33 mouse cellular contexts compared by ENCODE assay signal in genomic region chr2:145704738-145705137, GRCm38 (mm10). TPM values are rescaled to one million over a fixed set of nuclear protein-coding genes. Genes with fewer than 3 reads are reported as not detected.
"Had no signal": no experiment of that assay in that cellular context is flagged by ENCODE, and none has a peak within 500 bp of the region (broad histone marks: within the 10 kb centered on the region; RNA-seq: fewer than 3 reads in every experiment).

No protein-coding gene starts in this region.

- H3K9ac ChIP-seq: limb, embryonic 12.5 days; limb, embryonic 13.5 days; limb, embryonic 15.5 days; liver, embryonic 12.5 days; liver, embryonic 13.5 days; liver, embryonic 14.5 days; liver, embryonic 15.5 days; liver, postnatal 0 days; lung, embryonic 14.5 days; lung, embryonic 15.5 days; midbrain, embryonic 12.5 days; midbrain, embryonic 13.5 days; midbrain, embryonic 15.5 days; neural tube, embryonic 12.5 days had no signal

- H3K4me2 ChIP-seq: limb, embryonic 12.5 days; limb, embryonic 13.5 days; limb, embryonic 15.5 days; liver, embryonic 11.5 days; liver, embryonic 12.5 days; liver, embryonic 13.5 days; liver, embryonic 15.5 days; lung, embryonic 14.5 days; lung, embryonic 15.5 days; midbrain, embryonic 11.5 days; midbrain, embryonic 12.5 days; midbrain, embryonic 13.5 days; midbrain, embryonic 15.5 days; neural tube, embryonic 12.5 days had no signal

- H3K36me3 ChIP-seq: limb, embryonic 10.5 days; limb, embryonic 12.5 days; limb, embryonic 13.5 days; limb, embryonic 15.5 days; liver, embryonic 12.5 days; liver, embryonic 13.5 days; liver, embryonic 15.5 days; lung, embryonic 15.5 days; midbrain, embryonic 10.5 days; midbrain, embryonic 12.5 days; midbrain, embryonic 13.5 days; midbrain, embryonic 15.5 days; neural tube, embryonic 12.5 days had no signal

- H3K27ac ChIP-seq: limb, embryonic 10.5 days; limb, embryonic 12.5 days; limb, embryonic 13.5 days; limb, embryonic 15.5 days; liver, embryonic 12.5 days; liver, embryonic 13.5 days; liver, embryonic 14.5 days; liver, embryonic 15.5 days; lung, embryonic 15.5 days; macrophage; midbrain, embryonic 10.5 days; midbrain, embryonic 12.5 days; midbrain, embryonic 13.5 days; midbrain, embryonic 15.5 days; neural tube, embryonic 12.5 days had no signal

- H3K9me3 ChIP-seq: limb, embryonic 10.5 days; limb, embryonic 12.5 days; limb, embryonic 13.5 days; limb, embryonic 15.5 days; liver, embryonic 12.5 days; liver, embryonic 13.5 days; liver, embryonic 15.5 days; lung, embryonic 15.5 days; megakaryocyte, embryonic 14.5 days; midbrain, embryonic 10.5 days; midbrain, embryonic 12.5 days; midbrain, embryonic 13.5 days; midbrain, embryonic 15.5 days; neural tube, embryonic 12.5 days had no signal

- H3K4me3 ChIP-seq: limb, embryonic 10.5 days; limb, embryonic 12.5 days; limb, embryonic 13.5 days; limb, embryonic 15.5 days; liver, embryonic 12.5 days; liver, embryonic 13.5 days; liver, embryonic 15.5 days; lung, embryonic 15.5 days; megakaryocyte, embryonic 14.5 days; midbrain, embryonic 10.5 days; midbrain, embryonic 12.5 days; midbrain, embryonic 13.5 days; midbrain, embryonic 15.5 days; myocyte; neural tube, embryonic 12.5 days had no signal

- ATAC-seq: liver, embryonic 12.5 days; liver, postnatal 0 days; lung, postnatal 0 days; midbrain, embryonic 13.5 days; midbrain, embryonic 15.5 days; midbrain, embryonic 16.5 days had no signal

- DNase-seq: left cerebral cortex, postnatal 4 days; liver; liver, embryonic 13.5 days; liver, postnatal 0 days; lung, adult 18-20 months; lung, adult 2 months; lung, embryonic 14.5 days; lung, postnatal 10 days; lung, postnatal 14 days; lung, postnatal 36 days; lung, postnatal 4 days; midbrain, embryonic 14.5 days had no signal

- H3K27me3 ChIP-seq: limb, embryonic 12.5 days; limb, embryonic 13.5 days; limb, embryonic 15.5 days; liver, embryonic 12.5 days; liver, embryonic 13.5 days; liver, embryonic 15.5 days; lung, embryonic 15.5 days; midbrain, embryonic 12.5 days; midbrain, embryonic 13.5 days; midbrain, embryonic 15.5 days; neural tube, embryonic 12.5 days had no signal

- H3K4me1 ChIP-seq: liver, embryonic 12.5 days; liver, embryonic 13.5 days; liver, embryonic 15.5 days; midbrain, embryonic 12.5 days; midbrain, embryonic 13.5 days; midbrain, embryonic 15.5 days; neural tube, embryonic 12.5 days had no signal

RNA-seq across cellular contexts. Expression of gene Rin2, which starts 29.7 kb away (rescaled TPM):
- total RNA-seq: megakaryocyte-erythroid progenitor cell, adult 5-6 weeks had no signal
